Mouse (Mus musculus) G1E (cell line): ENCODE measurements at regions not wholly inside any gene's neighbourhood (a gene's known extent, or its start where the extent isn't known, plus 50 kb on each side); places are given as distances from the start of the nearest gene placed in this dataset.

Experiments used
- CTCF ChIP-seq: IDR thresholded peaks from 2 replicates; pipeline ENCODE4 v1.5.1; 2012; ENCODE audit warnings: low read depth, low read length, inconsistent platforms, mixed read lengths
- GATA2 ChIP-seq: IDR thresholded peaks from 2 replicates; pipeline ENCODE4 v1.6.1; 2012; ENCODE audit warnings: low read depth, low read length, inconsistent platforms, borderline replicate concordance
- TAL1 ChIP-seq: conservative IDR thresholded peaks from 2 replicates; pipeline ENCODE4 v1.6.1; 2012; ENCODE audit warnings: low read depth, low read length, inconsistent platforms, mixed read lengths

GRCm38 (mm10) chr14:76810697-76811589 lies 225.6 kb upstream of the Ccdc122 start:
- TF ChIP-seq CTCF (no peak), GATA2 (no peak), TAL1 (no peak)
